Mouse (Mus musculus): ENCODE data around the gene Cyth3.

DNA sequence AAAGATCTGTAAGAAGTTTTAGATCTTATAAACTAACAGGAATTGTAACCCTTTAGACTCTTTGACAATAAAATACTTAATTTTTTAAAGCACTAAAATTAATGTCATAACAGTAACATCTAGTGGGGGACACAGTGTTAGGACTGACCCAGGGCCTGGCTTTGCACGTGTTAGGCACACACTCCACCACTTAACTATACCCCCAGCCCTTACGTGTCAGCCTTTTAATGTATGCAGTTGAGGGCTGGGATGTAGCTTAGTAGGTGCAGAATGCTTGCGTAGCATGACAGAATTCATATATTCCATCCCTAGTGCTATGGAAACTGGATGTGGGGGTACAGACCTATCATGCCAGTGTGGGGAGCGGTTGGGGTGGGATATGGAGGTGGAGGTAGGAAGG, 17.1 kb downstream of the Cyth3 start:
- no peak for TF ChIP-seq CTCF (IDR thresholded peaks at IDR 0.05; ENCODE audit: low read depth, low read length)
- no peak for TF ChIP-seq TAL1 (conservative IDR thresholded peaks at IDR 0.05; ENCODE audit: low read depth, low read length)
